Mouse (Mus musculus): ENCODE data around the gene Ankef1. TPM values are rescaled to one million over a fixed set of nuclear protein-coding genes. Genes with fewer than 3 reads are reported as not detected.
A peak's percentile ranks its signal among the peaks of the same experiment; 100 is the strongest.

Gene Ankef1
- 0.19 and 0.24 TPM in 2 replicates for polyA plus RNA-seq (2015; fragmentation: Nextera tagmentation; extraction: Ambion mirVana)

GRCm38 (mm10) chr2:136501651-136502050 is at the start of gene Ankef1:
Ankef1 (plus strand) TSS chr2:136501910.
- H3K36me3 ChIP-seq (ENCODE audit: insufficient read depth, low read length), result no peaks in the 10 kb centered on the region
- 86% methylated on average over 1 of the region's 1 CpGs for WGBS
- H3K27me3 ChIP-seq (ENCODE audit: insufficient read depth, low read length), result no peaks in the 10 kb centered on the region
- no peak within 1 kb of the TSS for H3K27ac ChIP-seq (ENCODE audit: low read length)
- no peak within 1 kb of the TSS for H3K4me3 ChIP-seq (ENCODE audit: low read length)
- H3K9me3 ChIP-seq (ENCODE audit: low read length), result no peaks in the 10 kb centered on the region
- H3K9ac ChIP-seq (replicated peaks; ENCODE audit: low read length), result no peak within 1 kb of the TSS
- no peak for ATAC-seq (ENCODE audit: low FRiP score, low TSS enrichment)
- no peaks in the 10 kb centered on the region for H3K4me1 ChIP-seq (ENCODE audit: insufficient read depth, low read length)
- H3K4me2 ChIP-seq (replicated peaks; ENCODE audit: low read depth, low read length), result no peak within 1 kb of the TSS

GRCm38 (mm10) chr2:136456468-136456867 is 45.2 kb upstream of the Ankef1 start:
- no peaks in the 10 kb centered on the region for H3K36me3 ChIP-seq (ENCODE audit: insufficient read depth, low read length)
- no peak overlapping the region for H3K4me2 ChIP-seq (replicated peaks; ENCODE audit: low read depth, low read length)
- H3K27ac ChIP-seq (ENCODE audit: low read length), result no peak overlapping the region
- H3K4me3 ChIP-seq (ENCODE audit: low read length), result no peak overlapping the region
- H3K9ac ChIP-seq (replicated peaks; ENCODE audit: low read length), result no peak overlapping the region
- 44% methylated on average over 2 of the region's 2 CpGs for WGBS
- H3K27me3 ChIP-seq (ENCODE audit: insufficient read depth, low read length), result no peaks in the 10 kb centered on the region
- H3K4me1 ChIP-seq (ENCODE audit: insufficient read depth, low read length), result no peaks in the 10 kb centered on the region
- no peaks in the 10 kb centered on the region for H3K9me3 ChIP-seq (ENCODE audit: low read length)
- ATAC-seq (ENCODE audit: low FRiP score, low TSS enrichment), result peak; percentile 95

DNA sequence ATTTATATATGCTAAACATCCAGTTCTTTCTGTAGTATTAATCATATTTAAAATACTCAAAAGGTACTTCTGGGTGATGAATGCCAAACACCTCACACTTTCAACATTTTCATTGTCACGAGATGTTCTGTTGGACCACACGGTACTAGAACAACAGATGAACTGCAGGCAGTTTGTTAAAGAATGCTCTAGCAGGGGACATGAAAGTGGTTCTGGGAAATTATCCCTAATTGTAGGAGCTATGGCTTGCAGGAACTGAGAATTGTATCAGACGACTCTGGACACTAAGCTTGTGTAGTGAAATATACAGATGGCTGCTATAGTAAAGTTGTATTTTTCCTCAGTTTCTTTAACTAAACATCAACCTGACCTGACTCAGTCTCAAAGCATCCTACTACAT is 44.8 kb upstream of the Ankef1 start:
- Histone ChIP-seq H3K9me3 (ENCODE audit: low read length) (no peaks in the 10 kb centered on the region), H3K36me3 (ENCODE audit: insufficient read depth, low read length) (no peaks in the 10 kb centered on the region), H3K4me1 (ENCODE audit: insufficient read depth, low read length) (no peaks in the 10 kb centered on the region), H3K27me3 (ENCODE audit: insufficient read depth, low read length) (no peaks in the 10 kb centered on the region), H3K9ac (replicated peaks; ENCODE audit: low read length) (no peak overlapping the region), H3K4me2 (replicated peaks; ENCODE audit: low read depth, low read length) (no peak overlapping the region), H3K27ac (ENCODE audit: low read length) (no peak overlapping the region), H3K4me3 (ENCODE audit: low read length) (no peak overlapping the region)
- no peak; the same call in 1 of the 2 replicates for ATAC-seq (ENCODE audit: low FRiP score, low TSS enrichment)
- WGBS, result 66% methylated on average over 3 of the region's 3 CpGs

- H3K4me2 ChIP-seq (replicated peaks; ENCODE audit: low read depth, low read length), result no peak overlapping the region
- no peak overlapping the region for H3K27ac ChIP-seq (ENCODE audit: low read length)
- H3K4me1 ChIP-seq (ENCODE audit: insufficient read depth, low read length), result no peaks in the 10 kb centered on the region
- H3K4me3 ChIP-seq (ENCODE audit: low read length), result no peak overlapping the region
- H3K36me3 ChIP-seq (ENCODE audit: insufficient read depth, low read length), result no peaks in the 10 kb centered on the region
- no peaks in the 10 kb centered on the region for H3K27me3 ChIP-seq (ENCODE audit: insufficient read depth, low read length)
- no peaks in the 10 kb centered on the region for H3K9me3 ChIP-seq (ENCODE audit: low read length)
- no peak overlapping the region for H3K9ac ChIP-seq (replicated peaks; ENCODE audit: low read length)
- 65% methylated on average over 3 of the region's 3 CpGs for WGBS
- ATAC-seq (ENCODE audit: low FRiP score, low TSS enrichment), result no peak
Observed at GRCm38 (mm10) chr2:136477656-136478055, 24.1 kb upstream of the Ankef1 start.

DNA sequence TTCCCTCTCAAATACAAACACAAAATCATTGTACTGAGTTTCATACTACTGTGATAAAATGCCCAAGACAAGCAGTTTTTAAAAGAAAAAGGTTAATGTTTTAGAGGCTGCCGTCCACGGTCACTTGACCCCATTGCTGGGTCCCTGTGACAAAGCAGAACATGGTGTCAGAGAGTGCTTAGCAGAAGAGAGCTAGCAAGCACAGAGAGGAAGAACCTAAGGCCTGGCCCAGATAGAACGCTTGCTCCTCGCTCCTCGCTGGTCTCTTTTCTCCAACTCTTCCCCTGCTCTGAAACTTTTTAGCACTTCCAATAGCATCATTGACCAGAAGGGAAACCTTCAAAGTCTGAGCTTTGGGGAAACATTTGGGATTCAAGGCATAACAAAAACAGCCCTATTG is 19.4 kb upstream of the Ankef1 start:
- Histone ChIP-seq H3K4me3 (ENCODE audit: low read length) (no peak overlapping the region), H3K9ac (replicated peaks; ENCODE audit: low read length) (no peak overlapping the region), H3K4me2 (replicated peaks; ENCODE audit: low read depth, low read length) (no peak overlapping the region), H3K27me3 (ENCODE audit: insufficient read depth, low read length) (no peaks in the 10 kb centered on the region), H3K36me3 (ENCODE audit: insufficient read depth, low read length) (no peaks in the 10 kb centered on the region), H3K4me1 (ENCODE audit: insufficient read depth, low read length) (peaks cover 7% of the 10 kb centered on the region; the same call in 1 of the 2 replicates), H3K27ac (ENCODE audit: low read length) (no peak overlapping the region), H3K9me3 (ENCODE audit: low read length) (no peaks in the 10 kb centered on the region)
- no peak for ATAC-seq (ENCODE audit: low FRiP score, low TSS enrichment)
- 79% methylated on average over 5 of the region's 5 CpGs for WGBS

DNA sequence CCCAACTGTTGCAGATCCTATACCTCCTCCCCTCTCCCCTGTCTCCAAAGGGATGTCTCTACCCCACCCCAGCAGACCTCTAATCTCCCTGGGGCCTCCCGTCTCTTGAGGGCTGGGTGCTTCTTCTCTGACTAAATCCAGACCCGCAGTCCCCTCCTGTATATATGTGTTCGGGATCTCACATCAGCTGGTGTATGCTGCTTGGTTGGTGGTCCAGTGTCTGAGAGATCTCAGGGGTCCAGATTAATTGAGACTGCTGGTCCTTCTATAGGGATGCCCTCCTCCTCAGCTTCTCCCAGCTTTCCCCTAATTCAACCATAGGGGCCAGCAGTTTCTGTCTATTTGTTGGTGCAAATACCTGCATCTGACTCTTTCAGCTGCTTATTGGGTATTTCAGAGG is 18.7 kb upstream of the Ankef1 start:
- no peaks in the 10 kb centered on the region for H3K36me3 ChIP-seq (ENCODE audit: insufficient read depth, low read length)
- H3K27ac ChIP-seq (ENCODE audit: low read length), result no peak overlapping the region
- no peak overlapping the region for H3K4me2 ChIP-seq (replicated peaks; ENCODE audit: low read depth, low read length)
- 91% methylated on average over 3 of the region's 3 CpGs for WGBS
- no peaks in the 10 kb centered on the region for H3K27me3 ChIP-seq (ENCODE audit: insufficient read depth, low read length)
- ATAC-seq (ENCODE audit: low FRiP score, low TSS enrichment), result no peak
- no peaks in the 10 kb centered on the region for H3K9me3 ChIP-seq (ENCODE audit: low read length)
- H3K4me3 ChIP-seq (ENCODE audit: low read length), result no peak overlapping the region
- peaks cover 7% of the 10 kb centered on the region; the same call in 1 of the 2 replicates for H3K4me1 ChIP-seq (ENCODE audit: insufficient read depth, low read length)
- H3K9ac ChIP-seq (replicated peaks; ENCODE audit: low read length), result no peak overlapping the region

- 48% methylated on average over 3 of the region's 3 CpGs for WGBS
- peak; percentile 54; the same call in 1 of the 2 replicates for ATAC-seq (ENCODE audit: low FRiP score, low TSS enrichment)
- Histone ChIP-seq H3K9me3 (ENCODE audit: low read length) (no peaks in the 10 kb centered on the region), H3K4me1 (ENCODE audit: insufficient read depth, low read length) (peaks cover 7% of the 10 kb centered on the region; the same call in 1 of the 2 replicates), H3K4me3 (ENCODE audit: low read length) (no peak overlapping the region), H3K4me2 (replicated peaks; ENCODE audit: low read depth, low read length) (no peak overlapping the region), H3K27ac (ENCODE audit: low read length) (no peak overlapping the region), H3K27me3 (ENCODE audit: insufficient read depth, low read length) (no peaks in the 10 kb centered on the region), H3K36me3 (ENCODE audit: insufficient read depth, low read length) (no peaks in the 10 kb centered on the region), H3K9ac (replicated peaks; ENCODE audit: low read length) (no peak overlapping the region)
Observed at GRCm38 (mm10) chr2:136484955-136485354, 16.8 kb upstream of the Ankef1 start.

DNA sequence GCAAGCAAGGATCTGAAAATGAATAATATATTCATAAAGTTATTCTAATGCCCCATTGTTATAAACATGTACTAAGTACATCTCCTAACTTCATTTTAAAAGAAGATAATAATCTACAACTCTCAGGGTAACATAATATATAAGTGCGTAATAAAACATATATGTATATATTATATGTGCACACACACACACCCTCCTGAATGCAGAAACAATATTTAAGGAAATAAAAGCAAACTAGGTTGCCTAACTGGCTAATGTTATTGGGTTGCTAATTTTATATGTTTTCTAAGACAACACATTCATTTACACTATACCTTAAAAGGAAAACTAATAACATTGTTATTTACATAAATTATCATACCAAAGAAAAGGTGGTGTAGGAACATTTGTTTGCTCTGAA is 16.3 kb upstream of the Ankef1 start:
- Histone ChIP-seq H3K36me3 (ENCODE audit: insufficient read depth, low read length) (no peaks in the 10 kb centered on the region), H3K9me3 (ENCODE audit: low read length) (no peaks in the 10 kb centered on the region), H3K4me3 (ENCODE audit: low read length) (peak overlapping the region; percentile 25; the same call in 1 of the 2 replicates), H3K9ac (replicated peaks; ENCODE audit: low read length) (no peak overlapping the region), H3K4me2 (replicated peaks; ENCODE audit: low read depth, low read length) (peak overlapping the region; percentile 36), H3K4me1 (ENCODE audit: insufficient read depth, low read length) (peaks cover 7% of the 10 kb centered on the region; the same call in 1 of the 2 replicates), H3K27ac (ENCODE audit: low read length) (no peak overlapping the region), H3K27me3 (ENCODE audit: insufficient read depth, low read length) (no peaks in the 10 kb centered on the region)
- WGBS, result 90% methylated on average over 1 of the region's 1 CpGs
- ATAC-seq (ENCODE audit: low FRiP score, low TSS enrichment), result no peak

GRCm38 (mm10) chr2:136485815-136486619 is 15.7 kb upstream of the Ankef1 start:
- peak overlapping the region; percentile 25; the same call in 1 of the 2 replicates for H3K4me3 ChIP-seq (ENCODE audit: low read length)
- WGBS, result 8% methylated on average over 6 of the region's 6 CpGs
- no peaks in the 10 kb centered on the region for H3K27me3 ChIP-seq (ENCODE audit: insufficient read depth, low read length)
- no peaks in the 10 kb centered on the region for H3K9me3 ChIP-seq (ENCODE audit: low read length)
- H3K4me2 ChIP-seq (replicated peaks; ENCODE audit: low read depth, low read length), result peak overlapping the region; percentile 36
- 0 out of 2 replicates have a peak overlapping the region, but pooled peaks have one; percentile 18 for H3K27ac ChIP-seq (ENCODE audit: low read length)
- no peak overlapping the region for H3K9ac ChIP-seq (replicated peaks; ENCODE audit: low read length)
- peaks cover 7% of the 10 kb centered on the region; the same call in 1 of the 2 replicates for H3K4me1 ChIP-seq (ENCODE audit: insufficient read depth, low read length)
- peak; percentile 92 for ATAC-seq (ENCODE audit: low FRiP score, low TSS enrichment)
- H3K36me3 ChIP-seq (ENCODE audit: insufficient read depth, low read length), result no peaks in the 10 kb centered on the region

DNA sequence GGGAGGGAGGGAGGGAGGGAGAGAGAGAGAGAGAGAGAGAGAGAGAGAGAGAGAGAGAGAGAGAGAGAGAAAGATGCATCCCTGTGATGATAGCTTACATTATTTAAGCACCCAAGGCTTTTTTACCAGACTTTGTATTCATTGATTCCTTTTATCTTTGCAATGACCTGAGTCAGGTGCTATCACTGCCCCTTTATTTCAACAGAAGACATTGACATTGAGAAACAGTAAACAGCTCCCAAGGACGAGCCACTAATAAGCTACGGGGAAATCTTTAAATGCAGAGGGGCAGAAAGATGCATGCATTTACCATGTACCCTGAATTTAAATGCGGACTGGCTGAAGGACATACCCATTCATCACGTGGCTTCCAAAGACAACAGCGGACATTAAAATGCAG is 14.7 kb upstream of the Ankef1 start:
- no peak for ATAC-seq (ENCODE audit: low FRiP score, low TSS enrichment)
- Histone ChIP-seq H3K4me2 (replicated peaks; ENCODE audit: low read depth, low read length) (no peak overlapping the region), H3K36me3 (ENCODE audit: insufficient read depth, low read length) (no peaks in the 10 kb centered on the region), H3K9me3 (ENCODE audit: low read length) (no peaks in the 10 kb centered on the region), H3K27ac (ENCODE audit: low read length) (no peak overlapping the region), H3K4me3 (ENCODE audit: low read length) (no peak overlapping the region), H3K9ac (replicated peaks; ENCODE audit: low read length) (no peak overlapping the region), H3K4me1 (ENCODE audit: insufficient read depth, low read length) (peaks cover 7% of the 10 kb centered on the region; the same call in 1 of the 2 replicates), H3K27me3 (ENCODE audit: insufficient read depth, low read length) (no peaks in the 10 kb centered on the region)
- WGBS, result 82% methylated on average over 5 of the region's 5 CpGs

Data from kidney, embryonic 16.5 days (tissue).